Mouse (Mus musculus): ENCODE measurements around the gene Nfkbib. TPM values are rescaled to one million over a fixed set of nuclear protein-coding genes. Genes with fewer than 3 reads are reported as not detected.

Gene Nfkbib
- 30.0 and 32.1 TPM in 2 replicates for polyA plus RNA-seq (2016; fragmentation: Nextera tagmentation; extraction: Ambion mirVana)

DNA sequence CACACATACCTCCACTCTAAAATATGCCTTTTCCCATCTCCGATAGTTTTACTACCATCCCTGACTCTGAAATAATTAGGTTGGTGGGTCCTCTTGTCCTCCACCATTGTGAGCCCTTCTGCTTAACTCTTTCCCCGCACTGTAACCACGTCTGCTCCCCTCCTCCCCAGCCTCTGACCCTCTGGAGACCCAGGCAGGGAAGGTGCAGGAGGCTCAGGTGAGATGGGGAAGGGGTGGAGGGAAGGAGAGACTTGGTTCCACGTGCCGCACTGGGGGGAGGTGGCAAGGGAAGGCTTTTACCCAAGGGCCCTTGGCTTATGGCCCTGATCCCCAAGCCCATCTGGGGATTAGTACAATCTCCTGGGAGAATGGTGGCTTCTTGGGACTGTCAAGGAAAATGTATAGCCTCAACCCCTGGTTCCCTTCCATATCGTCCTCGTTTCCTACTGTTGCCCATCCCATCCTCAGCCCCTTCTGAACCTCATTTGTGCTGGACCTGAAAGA, at the start of gene Nfkbib:
Gene Nfkbib, minus strand, starts transcription at position 51 of the 504 bp plus-strand sequence.
- no peak within 1 kb of the TSS for H3K27ac ChIP-seq (ENCODE audit: poor library complexity, severe bottlenecking)
- peaks cover 21% of the 10 kb centered on the region for H3K4me1 ChIP-seq (replicated peaks)
- no peak for ATAC-seq (ENCODE audit: insufficient number of reproducible peaks, low FRiP score)

DNA sequence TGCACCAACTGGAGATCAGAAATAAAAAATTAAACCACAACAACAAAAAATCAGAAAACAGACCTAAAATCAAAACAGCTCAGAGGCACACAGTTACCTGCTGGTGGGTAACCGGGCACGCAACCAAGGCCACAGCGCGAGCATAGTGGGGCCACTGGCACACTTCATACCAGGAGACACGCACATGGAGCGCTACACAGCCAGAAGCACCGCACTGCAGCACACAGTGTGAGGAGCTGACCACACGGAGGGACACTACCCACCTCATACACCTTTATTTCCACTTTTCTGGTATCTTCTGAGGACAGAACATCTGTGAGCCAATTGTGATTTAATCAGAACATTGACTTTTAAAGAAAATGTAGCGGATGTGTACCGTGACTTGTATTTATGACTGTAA, 49.6 kb upstream of the Nfkbib start:
- Histone ChIP-seq H3K9ac (peak overlapping the region; percentile 40), H3K4me1 (replicated peaks) (peaks cover 93% of the 10 kb centered on the region), H3K36me3 (peaks cover 97% of the 10 kb centered on the region), H3K27ac (ENCODE audit: poor library complexity, severe bottlenecking) (no peak overlapping the region; the same call in 1 of the 2 replicates), H3K4me2 (no peak overlapping the region), H3K4me3 (no peak overlapping the region), H3K27me3 (replicated peaks) (no peaks in the 10 kb centered on the region), H3K9me3 (replicated peaks) (no peaks in the 10 kb centered on the region)
- 90% methylated on average over 10 of the region's 10 CpGs for WGBS
- ATAC-seq (ENCODE audit: insufficient number of reproducible peaks, low FRiP score), result no peak

More for the DNA sequence above, at the start of gene Nfkbib:
- 68% methylated on average over 7 of the region's 7 CpGs for WGBS
- H3K36me3 ChIP-seq, result peaks cover 6% of the 10 kb centered on the region; the same call in 1 of the 2 replicates
- peak within 1 kb of the TSS; percentile 79 for H3K4me3 ChIP-seq
- H3K9me3 ChIP-seq (replicated peaks), result no peaks in the 10 kb centered on the region
- peak within 1 kb of the TSS; percentile 71 for H3K4me2 ChIP-seq
- H3K27me3 ChIP-seq (replicated peaks), result no peaks in the 10 kb centered on the region
- H3K9ac ChIP-seq, result peak within 1 kb of the TSS; percentile 80

DNA sequence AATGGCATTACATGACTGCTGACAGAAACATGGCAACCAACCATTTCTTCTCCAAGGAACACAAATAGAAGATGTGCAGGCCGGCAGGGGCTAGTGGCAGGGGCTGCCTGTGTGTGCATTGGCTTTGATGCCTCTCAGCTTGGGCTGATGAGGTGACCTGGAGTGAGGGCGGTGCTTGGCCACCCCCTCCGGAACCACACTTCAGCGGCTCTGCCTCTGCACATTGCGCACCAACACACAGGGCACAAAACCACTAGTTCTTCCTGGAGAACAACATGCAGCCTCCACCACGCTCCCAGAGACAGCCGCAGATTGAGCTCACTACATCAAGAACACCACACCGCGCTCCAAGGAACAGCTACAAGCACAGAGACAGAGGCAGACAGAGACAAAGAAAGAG, 48.9 kb upstream of the Nfkbib start:
- H3K27ac ChIP-seq (ENCODE audit: poor library complexity, severe bottlenecking), result no peak overlapping the region
- H3K27me3 ChIP-seq (replicated peaks), result no peaks in the 10 kb centered on the region
- no peak overlapping the region for H3K4me2 ChIP-seq
- no peaks in the 10 kb centered on the region for H3K9me3 ChIP-seq (replicated peaks)
- 86% methylated on average over 9 of the region's 9 CpGs for WGBS
- ATAC-seq (ENCODE audit: insufficient number of reproducible peaks, low FRiP score), result no peak
- peaks cover 89% of the 10 kb centered on the region for H3K4me1 ChIP-seq (replicated peaks)
- H3K36me3 ChIP-seq, result peaks cover 91% of the 10 kb centered on the region
- H3K4me3 ChIP-seq, result no peak overlapping the region
- H3K9ac ChIP-seq, result peak overlapping the region; percentile 28; the same call in 1 of the 2 replicates

DNA sequence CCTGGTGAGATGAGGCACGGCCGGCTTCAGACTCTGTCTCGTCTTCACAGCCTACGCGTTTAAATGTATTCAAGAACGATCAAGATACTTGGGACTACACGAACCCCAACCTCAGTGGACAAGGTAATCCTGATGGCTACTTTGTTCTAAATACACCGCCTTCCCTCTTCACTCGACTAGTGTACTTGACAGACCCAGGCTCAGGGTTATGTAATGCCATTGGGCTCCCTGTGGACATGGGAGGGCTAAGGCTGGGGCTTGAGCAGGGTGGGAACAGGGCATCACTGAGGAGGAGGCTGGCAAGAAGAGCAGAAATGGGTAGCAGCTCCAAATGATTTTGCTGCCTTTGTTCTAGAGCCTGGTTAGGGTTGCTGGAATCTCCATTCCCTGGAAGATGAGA, 47.9 kb upstream of the Nfkbib start:
- H3K9ac ChIP-seq, result peak overlapping the region; percentile 13; the same call in 1 of the 2 replicates
- H3K4me3 ChIP-seq, result no peak overlapping the region
- WGBS, result 93% methylated on average over 9 of the region's 9 CpGs
- H3K9me3 ChIP-seq (replicated peaks), result no peaks in the 10 kb centered on the region
- no peaks in the 10 kb centered on the region for H3K27me3 ChIP-seq (replicated peaks)
- H3K36me3 ChIP-seq, result peaks cover 81% of the 10 kb centered on the region
- no peak for ATAC-seq (ENCODE audit: insufficient number of reproducible peaks, low FRiP score)
- H3K27ac ChIP-seq (ENCODE audit: poor library complexity, severe bottlenecking), result no peak overlapping the region
- H3K4me2 ChIP-seq, result no peak overlapping the region
- H3K4me1 ChIP-seq (replicated peaks), result peaks cover 79% of the 10 kb centered on the region

DNA sequence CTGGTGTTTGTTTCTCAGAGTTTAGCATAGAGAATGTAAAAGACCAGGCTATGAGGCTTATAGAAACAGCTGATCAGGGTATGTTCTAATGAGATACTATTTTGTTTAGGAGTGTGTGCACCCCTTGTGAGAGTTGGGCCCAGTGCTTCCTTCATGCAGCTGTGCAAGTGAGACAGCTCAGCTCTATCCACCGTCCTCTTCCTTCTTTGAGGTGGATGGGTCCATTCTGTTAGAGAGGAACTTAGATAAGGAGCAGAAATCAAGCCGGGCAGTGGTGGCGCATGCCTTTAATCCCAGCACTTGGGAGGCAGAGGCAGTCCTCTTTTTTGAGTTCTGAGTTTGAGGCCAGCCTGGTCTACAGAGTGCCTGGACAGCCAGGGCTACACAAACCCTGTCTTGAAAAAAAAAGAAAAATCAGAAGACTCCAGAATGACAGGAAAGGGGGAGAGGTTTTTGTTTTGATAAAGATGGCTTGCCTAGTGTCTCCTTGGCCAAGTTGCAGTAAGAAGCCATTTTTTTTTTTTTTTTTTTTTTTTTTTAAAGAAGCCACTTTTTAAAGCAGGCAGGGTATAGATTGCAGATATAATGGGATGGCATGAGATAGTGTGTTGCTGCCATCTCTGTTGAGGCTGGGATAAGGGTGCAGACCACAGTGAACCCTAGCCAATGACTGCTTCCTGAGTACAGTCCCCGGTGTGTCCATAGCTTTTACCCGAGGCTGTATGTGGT, 47.2 kb upstream of the Nfkbib start:
- no peak overlapping the region for H3K4me3 ChIP-seq
- H3K4me2 ChIP-seq, result no peak overlapping the region
- 0 out of 2 replicates have a peak overlapping the region, but pooled peaks have one; percentile 6 for H3K27ac ChIP-seq (ENCODE audit: poor library complexity, severe bottlenecking)
- peaks cover 73% of the 10 kb centered on the region for H3K36me3 ChIP-seq
- H3K9ac ChIP-seq, result no peak overlapping the region
- H3K4me1 ChIP-seq (replicated peaks), result peaks cover 71% of the 10 kb centered on the region
- 60% methylated on average over 5 of the region's 5 CpGs for WGBS
- no peak for ATAC-seq (ENCODE audit: insufficient number of reproducible peaks, low FRiP score)
- no peaks in the 10 kb centered on the region for H3K9me3 ChIP-seq (replicated peaks)
- H3K27me3 ChIP-seq (replicated peaks), result no peaks in the 10 kb centered on the region

DNA sequence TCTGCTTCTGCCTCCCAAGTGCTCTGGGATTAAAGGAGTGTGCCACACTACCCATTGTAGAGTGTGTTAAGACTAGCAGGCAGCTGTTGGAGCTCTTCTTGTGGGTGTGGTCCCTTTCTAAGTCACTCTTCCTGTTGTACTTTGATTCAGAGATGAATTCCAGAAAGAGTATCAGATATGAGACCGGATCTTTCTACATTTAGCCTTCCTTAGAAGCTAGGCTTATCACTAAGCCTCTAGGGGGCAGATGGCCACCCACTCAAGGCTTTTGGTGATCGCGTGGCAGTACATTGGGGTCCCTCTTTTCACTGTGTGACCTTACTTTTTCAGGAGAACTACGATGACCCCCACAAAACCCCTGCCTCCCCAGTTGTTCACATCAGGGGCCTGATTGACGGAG, 45.6 kb upstream of the Nfkbib start:
- Histone ChIP-seq H3K4me3 (peak overlapping the region; percentile 92), H3K4me1 (replicated peaks) (peaks cover 63% of the 10 kb centered on the region), H3K9me3 (replicated peaks) (no peaks in the 10 kb centered on the region), H3K36me3 (peaks cover 60% of the 10 kb centered on the region), H3K27me3 (replicated peaks) (no peaks in the 10 kb centered on the region), H3K27ac (ENCODE audit: poor library complexity, severe bottlenecking) (peak overlapping the region; percentile 28; the same call in 1 of the 2 replicates), H3K4me2 (peak overlapping the region; percentile 83), H3K9ac (peak overlapping the region; percentile 99)
- 63% methylated on average over 5 of the region's 5 CpGs for WGBS
- ATAC-seq (ENCODE audit: insufficient number of reproducible peaks, low FRiP score), result no peak

DNA sequence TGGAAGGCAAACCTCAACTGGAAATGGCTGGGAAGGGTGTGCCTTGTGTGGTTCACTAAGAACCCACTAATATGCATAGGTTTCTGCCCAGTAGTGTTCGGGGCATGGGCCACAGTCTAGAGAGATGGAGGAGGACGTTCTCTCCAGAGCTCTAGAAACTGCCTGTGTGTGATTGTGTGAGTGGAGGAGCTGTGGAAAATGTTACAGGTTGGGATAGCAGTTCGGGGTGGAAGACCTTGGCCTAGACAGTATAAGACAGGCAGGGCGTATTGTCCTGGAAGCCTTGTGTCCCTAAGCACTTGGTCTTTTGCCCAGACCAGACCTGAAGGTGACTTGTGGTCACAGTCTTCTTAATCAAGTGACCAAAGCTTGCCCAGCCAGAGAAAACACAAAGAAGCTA, 45.1 kb upstream of the Nfkbib start:
- no peaks in the 10 kb centered on the region for H3K27me3 ChIP-seq (replicated peaks)
- H3K27ac ChIP-seq (ENCODE audit: poor library complexity, severe bottlenecking), result peak overlapping the region; percentile 99; the same call in 1 of the 2 replicates
- peaks cover 55% of the 10 kb centered on the region for H3K36me3 ChIP-seq
- no peaks in the 10 kb centered on the region for H3K9me3 ChIP-seq (replicated peaks)
- H3K4me1 ChIP-seq (replicated peaks), result peaks cover 63% of the 10 kb centered on the region
- H3K4me3 ChIP-seq, result peak overlapping the region; percentile 92
- H3K9ac ChIP-seq, result peak overlapping the region; percentile 99
- H3K4me2 ChIP-seq, result peak overlapping the region; percentile 83
- ATAC-seq (ENCODE audit: insufficient number of reproducible peaks, low FRiP score), result no peak
- WGBS, result 58% methylated on average over 4 of the region's 4 CpGs

DNA sequence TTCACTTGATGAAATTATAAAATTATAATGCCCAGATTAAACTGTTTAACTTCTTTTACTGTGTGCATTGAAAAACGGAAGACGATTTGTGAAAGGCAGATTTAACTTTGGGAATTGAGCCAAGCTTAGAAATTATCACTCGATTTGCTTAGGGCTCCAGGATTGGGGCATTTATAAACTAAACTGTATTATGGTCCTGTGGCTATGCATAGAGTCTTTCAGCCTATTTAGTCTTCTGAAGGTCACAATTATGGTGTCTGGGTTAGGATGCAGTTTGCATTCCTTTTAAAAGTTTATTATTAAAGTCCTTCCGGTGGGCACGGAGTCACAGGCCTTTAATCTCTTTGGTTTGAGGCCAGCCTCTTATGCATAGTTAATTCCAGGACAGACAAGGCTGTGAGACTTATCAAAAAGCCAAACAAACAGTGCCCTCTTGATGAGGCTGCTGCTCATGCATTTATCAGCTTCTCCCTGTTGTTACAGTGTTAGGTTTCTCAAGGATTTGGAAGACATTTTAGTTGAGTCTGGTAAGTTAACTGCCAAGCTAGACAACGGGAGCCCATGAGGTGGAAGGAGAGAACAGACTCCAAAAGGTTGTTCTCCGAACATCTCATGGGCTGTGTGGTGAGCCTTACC, 44.4 kb upstream of the Nfkbib start:
- no peak for ATAC-seq (ENCODE audit: insufficient number of reproducible peaks, low FRiP score)
- H3K4me2 ChIP-seq, result peak overlapping the region; percentile 83
- peak overlapping the region; percentile 99 for H3K27ac ChIP-seq (ENCODE audit: poor library complexity, severe bottlenecking)
- no peaks in the 10 kb centered on the region for H3K27me3 ChIP-seq (replicated peaks)
- H3K4me1 ChIP-seq (replicated peaks), result peaks cover 56% of the 10 kb centered on the region
- 8% methylated on average over 7 of the region's 7 CpGs for WGBS
- H3K4me3 ChIP-seq, result peak overlapping the region; percentile 92
- no peaks in the 10 kb centered on the region for H3K9me3 ChIP-seq (replicated peaks)
- H3K36me3 ChIP-seq, result peaks cover 48% of the 10 kb centered on the region
- peak overlapping the region; percentile 99 for H3K9ac ChIP-seq

DNA sequence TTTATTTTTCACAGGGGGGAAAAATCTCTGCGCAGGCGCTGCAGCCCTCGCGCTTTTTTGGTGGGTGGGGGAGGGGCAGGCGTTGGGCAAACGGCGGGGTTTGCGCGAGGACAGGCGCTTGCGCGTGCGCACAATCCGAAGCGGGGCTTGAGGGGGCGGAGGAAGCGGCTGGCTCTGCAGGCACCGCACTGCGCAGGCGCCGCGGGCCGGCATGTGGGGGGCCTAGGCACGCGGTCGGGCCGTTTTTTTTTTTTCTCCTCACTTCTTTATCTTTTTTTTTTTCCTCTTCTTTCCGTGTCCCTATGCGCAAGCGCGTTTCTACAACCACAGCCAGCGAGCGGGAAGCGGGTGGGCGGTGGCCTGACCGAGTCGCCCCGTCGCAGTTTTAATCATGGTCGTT, 43.9 kb upstream of the Nfkbib start:
- WGBS, result under 1% methylated on average over 40 of the region's 40 CpGs
- H3K9me3 ChIP-seq (replicated peaks), result no peaks in the 10 kb centered on the region
- peaks cover 42% of the 10 kb centered on the region for H3K36me3 ChIP-seq
- H3K27me3 ChIP-seq (replicated peaks), result no peaks in the 10 kb centered on the region
- peak overlapping the region; percentile 92 for H3K4me3 ChIP-seq
- H3K4me1 ChIP-seq (replicated peaks), result peaks cover 52% of the 10 kb centered on the region
- peak overlapping the region; percentile 83 for H3K4me2 ChIP-seq
- peak overlapping the region; percentile 99 for H3K9ac ChIP-seq
- peak; percentile 73 for ATAC-seq (ENCODE audit: insufficient number of reproducible peaks, low FRiP score)
- H3K27ac ChIP-seq (ENCODE audit: poor library complexity, severe bottlenecking), result peak overlapping the region; percentile 99

DNA sequence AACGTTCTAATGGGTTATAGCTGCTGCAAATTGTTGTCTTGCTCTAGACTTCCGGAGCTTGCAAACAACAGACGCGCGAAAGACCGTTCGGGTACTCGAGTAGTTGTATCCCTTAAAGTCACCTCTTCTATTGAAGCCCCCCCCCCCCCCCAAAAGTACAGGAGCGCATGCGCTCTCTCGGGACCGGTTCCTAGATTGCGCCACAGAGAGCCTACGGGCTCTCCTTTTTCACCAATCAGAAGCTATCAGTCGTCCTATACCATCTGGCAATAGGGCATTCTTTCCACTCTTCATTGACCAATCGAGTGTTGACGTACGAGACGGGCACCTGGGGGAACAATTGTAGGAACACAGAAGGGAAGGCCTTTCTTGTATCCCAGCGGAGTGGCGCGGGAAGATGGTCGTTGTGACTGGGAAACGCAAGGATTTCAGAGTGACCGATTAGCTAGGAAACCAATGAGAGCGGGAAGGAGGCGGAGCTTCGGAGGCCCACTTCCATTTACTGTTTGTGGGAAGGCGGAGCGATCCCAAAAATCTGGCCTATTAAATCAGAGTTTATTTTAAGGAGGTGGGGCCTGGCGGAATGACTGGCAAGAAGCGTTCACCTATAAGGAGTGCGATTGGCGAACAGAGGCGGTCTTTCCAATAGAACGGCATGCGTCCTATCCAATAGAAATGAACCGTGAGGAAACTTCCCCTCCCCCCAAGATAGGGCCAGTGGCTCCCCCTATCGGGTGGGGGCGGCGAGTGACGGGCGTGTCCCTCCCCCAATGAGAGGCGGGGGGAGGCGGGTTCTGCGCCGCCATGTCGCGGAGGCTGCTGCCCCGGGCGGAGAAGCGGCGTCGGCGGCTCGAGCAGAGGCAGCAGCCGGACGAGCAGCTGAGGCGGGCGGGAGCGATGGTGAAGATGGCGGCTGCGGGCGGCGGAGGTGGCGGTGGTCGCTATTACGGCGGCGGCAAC, 43.1 kb upstream of the Nfkbib start:
- Histone ChIP-seq H3K9me3 (replicated peaks) (no peaks in the 10 kb centered on the region), H3K4me1 (replicated peaks) (peaks cover 43% of the 10 kb centered on the region), H3K4me3 (peak overlapping the region; percentile 94), H3K4me2 (peak overlapping the region; percentile 96), H3K9ac (peak overlapping the region; percentile 99), H3K27ac (ENCODE audit: poor library complexity, severe bottlenecking) (peak overlapping the region; percentile 100), H3K36me3 (peaks cover 34% of the 10 kb centered on the region), H3K27me3 (replicated peaks) (no peaks in the 10 kb centered on the region)
- ATAC-seq (ENCODE audit: insufficient number of reproducible peaks, low FRiP score), result peak; percentile 90
- WGBS, result under 1% methylated on average over 70 of the region's 70 CpGs
